Mouse (Mus musculus) right cerebral cortex, postnatal 36 days (tissue): ENCODE results near the gene Arrdc4.

Experiments
- DNase-seq, 2 experiments: peaks; one replicate each; pipeline ENCODE4 v3.0.0; 2022; ENCODE audit warnings: low spot score in 2 of 2, mixed read lengths in 1 of 2

The Arrdc4 gene

DNA sequence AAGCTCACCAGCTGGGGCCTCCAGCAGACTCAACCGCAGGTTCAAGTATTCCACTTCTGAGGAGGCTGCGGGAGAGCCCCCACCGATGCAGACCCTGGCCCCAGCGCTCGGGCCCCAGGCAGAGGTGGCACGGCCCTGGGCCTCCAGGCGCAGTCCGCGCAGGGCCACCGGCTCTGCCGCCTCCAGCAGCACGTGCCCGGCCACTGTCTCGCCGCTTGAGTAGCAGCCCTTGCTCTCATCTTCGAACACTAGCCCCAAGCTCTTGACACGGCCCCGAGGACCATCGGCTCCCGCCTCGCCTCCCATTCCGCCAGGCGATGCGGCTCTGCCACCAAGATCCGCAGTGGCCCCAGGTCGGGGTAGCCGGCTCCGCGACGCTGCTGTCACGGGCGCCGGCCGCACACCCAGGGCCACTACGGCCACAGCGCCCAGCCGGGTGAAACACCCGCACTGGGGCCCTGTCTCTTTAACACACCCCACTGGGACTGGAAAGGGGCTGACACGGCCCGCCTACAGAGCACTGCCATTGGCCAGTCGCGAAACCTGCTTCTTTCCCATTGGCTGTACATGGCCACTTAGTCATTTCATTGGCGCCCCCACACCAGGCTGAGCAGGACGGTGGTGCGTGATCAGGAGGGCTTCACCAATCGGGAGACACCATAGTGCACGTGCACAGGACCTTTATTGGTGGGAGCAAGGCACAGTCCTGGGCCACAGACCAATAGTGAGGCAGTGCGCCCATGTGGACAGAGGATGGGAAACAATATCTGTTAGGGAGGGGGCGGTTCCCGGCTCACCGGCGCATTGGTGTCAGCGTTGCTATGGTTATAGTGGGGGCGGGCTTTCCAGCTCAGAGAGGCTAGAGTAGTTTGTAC lies at the start of gene Arrdc4:
Gene Arrdc4 (minus strand): TSS at position 481 of the 875 bp plus-strand sequence.
- peak; percentile 99 to 100 for DNase-seq

DNA sequence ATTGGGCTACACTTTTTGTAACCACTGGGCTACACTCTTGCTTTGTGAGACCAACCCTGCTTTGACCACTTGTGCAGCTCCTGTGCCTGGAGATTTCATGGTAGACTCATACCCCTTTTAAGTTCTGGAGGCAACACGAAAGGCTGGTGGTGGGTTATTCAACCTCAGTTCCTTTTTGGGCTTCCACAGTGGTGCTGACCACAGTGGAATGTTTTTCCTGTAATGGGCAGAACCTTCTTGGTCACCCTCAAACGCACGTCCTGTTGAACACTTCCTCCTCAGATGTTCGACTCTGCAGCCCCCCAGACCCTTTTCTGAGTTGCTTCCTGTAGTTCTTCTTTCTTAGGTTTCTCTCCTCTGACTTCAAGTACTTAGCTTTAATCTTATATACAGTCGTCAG lies 46.5 kb upstream of the Arrdc4 start:
- no peak for DNase-seq

DNA sequence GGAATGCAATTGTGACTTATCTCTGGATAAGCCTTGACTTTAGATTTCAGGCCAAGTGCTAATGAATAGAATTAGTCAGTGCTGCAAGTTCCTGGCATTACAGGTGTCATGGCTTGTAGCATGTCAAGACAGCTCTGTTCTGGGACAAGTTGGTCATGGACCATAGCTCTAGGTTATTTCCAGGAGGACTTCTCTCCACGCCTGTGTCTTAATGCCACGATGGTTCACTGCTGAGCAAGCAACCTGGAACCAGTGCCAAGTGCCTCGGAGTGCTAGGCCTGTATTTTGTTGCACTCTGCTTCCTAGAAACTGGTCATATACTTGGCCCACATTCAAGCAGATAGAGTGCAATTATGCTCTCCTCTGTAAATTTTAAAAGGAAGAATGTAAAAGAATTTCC lies 39.7 kb upstream of the Arrdc4 start:
- no peak for DNase-seq

GRCm38 (mm10) chr7:68771757-68772094 lies 22.7 kb upstream of the Arrdc4 start:
- no peak for DNase-seq

DNA sequence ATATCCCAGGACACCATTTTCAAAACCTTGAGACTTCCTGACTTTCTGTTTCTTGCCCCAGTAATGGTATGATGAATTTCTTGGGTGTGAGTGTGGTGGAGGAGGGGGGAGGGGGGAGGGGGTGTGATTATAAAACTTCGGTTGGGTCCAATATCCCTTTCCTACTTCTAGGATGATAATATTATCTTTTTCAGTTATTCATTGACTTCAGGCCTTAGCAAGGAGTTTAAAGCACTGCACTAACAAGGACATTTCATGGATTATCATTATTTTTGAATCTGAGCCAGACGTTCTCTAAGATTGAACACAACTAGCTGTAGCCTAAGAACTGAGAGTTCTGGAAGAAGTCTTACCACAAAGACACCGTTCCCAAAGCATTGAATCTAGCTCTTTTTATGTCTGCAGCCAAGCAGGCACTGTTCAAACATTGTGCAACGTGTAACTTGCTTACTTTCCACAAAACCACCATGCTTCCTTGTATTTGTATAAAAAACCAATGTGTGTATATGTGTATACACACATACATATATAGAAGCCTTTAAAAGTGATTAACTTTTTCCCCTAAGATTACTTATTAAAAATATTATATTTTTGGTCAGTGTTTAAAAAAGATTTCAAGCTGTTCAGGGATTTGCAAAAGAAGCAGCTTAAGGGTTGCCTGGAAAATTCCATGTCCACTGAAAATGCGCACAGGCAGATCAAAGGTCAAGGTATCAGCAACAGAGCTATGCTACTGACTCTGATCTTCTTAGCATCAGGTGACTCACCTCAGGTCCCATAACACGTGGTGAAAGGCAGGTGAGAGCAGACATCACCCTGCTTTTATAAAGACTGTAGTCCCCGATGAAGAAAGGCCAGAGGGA lies 22.1 kb upstream of the Arrdc4 start:
- no peak for DNase-seq

- no peak for DNase-seq
Measured at GRCm38 (mm10) chr7:68765926-68766325, 16.9 kb upstream of the Arrdc4 start.

GRCm38 (mm10) chr7:68759148-68759724 lies 10.2 kb upstream of the Arrdc4 start:
- no peak for DNase-seq

DNA sequence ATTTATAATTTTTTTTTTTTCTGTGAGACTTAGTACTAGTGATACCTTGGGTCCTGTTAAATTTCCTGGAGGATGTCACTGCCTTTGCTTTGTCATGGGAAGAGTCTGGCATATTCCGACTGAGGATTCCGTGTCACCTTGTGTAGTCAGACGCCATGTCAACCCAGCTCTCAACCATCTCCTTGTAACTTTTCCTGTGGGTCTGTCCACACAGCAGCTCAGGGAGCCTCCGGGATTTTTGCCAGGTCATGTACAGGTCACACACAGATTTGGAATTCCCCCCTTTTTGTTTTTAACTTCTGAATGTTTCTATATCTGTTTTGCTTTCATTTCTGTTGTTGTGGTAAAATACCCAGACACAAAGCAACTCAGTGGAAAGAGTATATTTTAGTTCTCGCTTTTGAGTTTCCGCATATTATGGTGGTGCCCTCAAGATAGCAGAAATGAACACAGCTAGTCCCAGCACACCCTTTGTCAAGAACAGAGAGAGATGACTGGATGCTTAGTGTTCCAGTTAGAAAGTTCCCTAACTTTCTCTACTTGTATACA lies 7.7 kb upstream of the Arrdc4 start:
- no peak for DNase-seq

GRCm38 (mm10) chr7:68749919-68750318 lies 878 bp upstream of the Arrdc4 start:
- DNase-seq: no peak

DNA sequence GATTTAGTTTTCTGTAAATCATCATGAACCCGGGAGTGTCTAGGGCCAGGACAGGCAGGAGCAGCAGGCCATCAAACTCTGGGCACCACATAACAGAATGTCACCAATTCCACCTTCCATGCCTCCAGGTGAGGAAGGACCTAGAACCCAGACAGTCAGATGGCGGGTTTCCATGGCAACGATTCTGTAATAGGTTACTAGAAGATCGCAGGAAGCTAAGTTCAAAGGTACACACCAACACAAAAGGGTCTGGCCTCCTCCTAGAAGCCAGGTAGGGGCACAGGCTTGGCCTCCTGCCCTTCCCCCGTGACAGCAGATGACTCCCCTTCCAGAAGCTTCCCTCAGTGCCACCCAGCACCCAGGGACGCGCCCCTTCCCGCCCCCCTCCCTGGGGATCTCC lies 680 bp downstream of the Arrdc4 start:
- peak; percentile 18 to 20 for DNase-seq

GRCm38 (mm10) chr7:68744616-68745015 lies 4.4 kb downstream of the Arrdc4 start:
- no peak for DNase-seq

GRCm38 (mm10) chr7:68744206-68744605 lies 4.8 kb downstream of the Arrdc4 start:
- no peak for DNase-seq

DNA sequence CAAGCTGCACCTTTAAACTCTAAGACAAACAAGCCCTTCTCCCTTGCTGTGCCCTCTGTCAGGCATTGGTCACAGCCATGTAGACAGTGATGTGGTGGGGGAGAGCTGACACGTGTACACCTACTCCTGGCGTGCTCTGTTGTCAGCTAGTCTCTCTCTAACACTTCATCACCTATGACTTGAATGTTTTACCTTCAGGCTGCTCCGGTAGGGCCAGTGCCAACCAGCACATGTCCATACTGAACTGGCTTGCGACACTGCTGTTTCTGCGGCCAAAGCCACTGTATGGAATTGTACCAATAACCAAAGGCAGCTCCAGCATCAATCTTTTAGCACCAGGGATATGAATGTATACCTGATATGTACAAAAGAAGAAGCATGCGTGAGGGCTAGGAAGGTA lies 8.3 kb downstream of the Arrdc4 start:
- DNase-seq: no peak

GRCm38 (mm10) chr7:68738676-68739399 lies 10.2 kb downstream of the Arrdc4 start:
- no peak for DNase-seq

- DNase-seq: no peak
Measured at GRCm38 (mm10) chr7:68726380-68726779, 22.7 kb downstream of the Arrdc4 start.

GRCm38 (mm10) chr7:68724711-68725110 lies 24.3 kb downstream of the Arrdc4 start:
- DNase-seq: no peak

GRCm38 (mm10) chr7:68721520-68721919 lies 27.5 kb downstream of the Arrdc4 start:
- no peak for DNase-seq

- no peak for DNase-seq
Measured at GRCm38 (mm10) chr7:68717988-68718387, 31.1 kb downstream of the Arrdc4 start.

GRCm38 (mm10) chr7:68717498-68717897 lies 31.5 kb downstream of the Arrdc4 start:
- DNase-seq: peak; percentile 29 to 36

- no peak for DNase-seq
Measured at GRCm38 (mm10) chr7:68716926-68717325, 32.1 kb downstream of the Arrdc4 start.

GRCm38 (mm10) chr7:68712928-68713327 lies 36.1 kb downstream of the Arrdc4 start:
- no peak for DNase-seq
